Mouse (Mus musculus) limb, embryonic 14.5 days (tissue): ENCODE measurements at regions not wholly inside any gene's neighbourhood (a gene's known extent, or its start where the extent isn't known, plus 50 kb on each side); places are given as distances from the start of the nearest gene placed in this dataset.

ENCODE experiments used
- ATAC-seq: fragments of 200-750 bp; cut with Nextera tagmentation; 2 replicates; pipeline ENCODE4 v1.8.0; 2017; ENCODE audit warnings: low read depth, moderate number of reproducible peaks, moderate TSS enrichment; ENCODE audit not compliant: low FRiP score
- DNase-seq: peaks from one replicate; pipeline ENCODE4 v3.0.0-alpha.2; 2015; ENCODE audit warnings: low spot score
- H3K27ac ChIP-seq: fragments of 300-500 bp; sonication (generic); replicated peaks from 2 replicates; pipeline ENCODE4 v1.5.1; 2014; ENCODE audit warnings: low read depth, mild to moderate bottlenecking, low read length, moderate library complexity, mixed read lengths
- H3K27me3 ChIP-seq: fragments of 300-500 bp; sonication (generic); 2 replicates; pipeline ENCODE4 v1.6.1; 2014; ENCODE audit warnings: low read length, mixed read lengths; ENCODE audit not compliant: control insufficient read depth, insufficient read depth
- H3K36me3 ChIP-seq: fragments of 300-500 bp; sonication (generic); 2 replicates; pipeline ENCODE4 v1.6.1; 2014; ENCODE audit warnings: mild to moderate bottlenecking, low read length, moderate library complexity, mixed read lengths; ENCODE audit not compliant: control insufficient read depth, insufficient read depth
- H3K4me1 ChIP-seq: fragments of 300-500 bp; sonication (generic); 2 replicates; pipeline ENCODE4 v1.6.1; 2014; ENCODE audit warnings: antibody characterized with exemption, low read length, mixed read lengths; ENCODE audit not compliant: control insufficient read depth, insufficient read depth
- H3K4me2 ChIP-seq: fragments of 300-500 bp; sonication (generic); replicated peaks from 2 replicates; pipeline ENCODE4 v1.6.1; 2014; ENCODE audit warnings: low read depth, mild to moderate bottlenecking, low read length, moderate library complexity; ENCODE audit not compliant: severe bottlenecking
- H3K4me3 ChIP-seq: fragments of 300-500 bp; sonication (generic); replicated peaks from 2 replicates; pipeline ENCODE4 v1.5.1; 2014; ENCODE audit warnings: low read length
- H3K9ac ChIP-seq: fragments of 300-500 bp; sonication (generic); 2 replicates; pipeline ENCODE4 v1.6.1; 2014; ENCODE audit warnings: mild to moderate bottlenecking, low read depth, low read length, moderate library complexity; ENCODE audit not compliant: severe bottlenecking
- H3K9me3 ChIP-seq: fragments of 300-500 bp; sonication (generic); 2 replicates; pipeline ENCODE4 v1.6.1; 2016; ENCODE audit warnings: low read length; ENCODE audit not compliant: control insufficient read depth
- POLR2A ChIP-seq: fragments of 200-500 bp; IDR thresholded peaks from 2 replicates; pipeline ENCODE4 v1.8.0; 2012; ENCODE audit warnings: inconsistent platforms, mild to moderate bottlenecking, moderate library complexity, borderline replicate concordance; ENCODE audit not compliant: insufficient read depth, insufficient read length; ENCODE audit errors: extremely low read depth
- WGBS: fragments of 180-500 bp; shearing (Covaris S2); extraction: QIAGEN DNeasy Blood & Tissue Kit; methylation state at CpG from one replicate; pipeline ENCODE4 v1.1.7; 2014; 5-methylcytosine and 5-hydroxymethylcytosine counted together

GRCm38 (mm10) chr4:95388556-95388955 is 168.8 kb upstream of the Fggy start:
- H3K36me3 ChIP-seq, result no peaks in the 10 kb centered on the region
- H3K4me3 ChIP-seq, result no peak overlapping the region
- DNase-seq (no peak), ATAC-seq (no peak)
- 59% methylated on average over 3 of the region's 3 CpGs for WGBS
- peaks cover 22% of the 10 kb centered on the region for H3K4me1 ChIP-seq
- H3K27ac ChIP-seq, result no peak overlapping the region
- no peaks in the 10 kb centered on the region for H3K27me3 ChIP-seq
- no peak overlapping the region for H3K9ac ChIP-seq
- H3K9me3 ChIP-seq, result no peaks in the 10 kb centered on the region
- TF ChIP-seq POLR2A, result no peak
- H3K4me2 ChIP-seq, result no peak overlapping the region

GRCm38 (mm10) chr4:95389647-95390046 is 167.7 kb upstream of the Fggy start:
- no peak overlapping the region for H3K9ac ChIP-seq
- WGBS, result 23% methylated on average over 2 of the region's 2 CpGs
- TF ChIP-seq POLR2A, result no peak
- no peaks in the 10 kb centered on the region for H3K27me3 ChIP-seq
- H3K4me2 ChIP-seq, result 0 out of 2 replicates have a peak overlapping the region, but pooled peaks have one; percentile 8
- H3K36me3 ChIP-seq, result no peaks in the 10 kb centered on the region
- H3K9me3 ChIP-seq, result no peaks in the 10 kb centered on the region
- H3K4me1 ChIP-seq, result peaks cover 22% of the 10 kb centered on the region
- peak; percentile 76 for DNase-seq
- H3K27ac ChIP-seq, result no peak overlapping the region
- ATAC-seq, result peak; percentile 47; the same call in 1 of the 2 replicates
- no peak overlapping the region for H3K4me3 ChIP-seq

- Histone ChIP-seq H3K27me3 (no peaks in the 10 kb centered on the region), H3K9ac (no peak overlapping the region), H3K4me1 (peaks cover 20% of the 10 kb centered on the region), H3K4me2 (no peak overlapping the region), H3K4me3 (no peak overlapping the region), H3K27ac (no peak overlapping the region), H3K36me3 (no peaks in the 10 kb centered on the region), H3K9me3 (no peaks in the 10 kb centered on the region)
- no peak for DNase-seq
- no peak for TF ChIP-seq POLR2A
- ATAC-seq, result no peak
Measured at GRCm38 (mm10) chr4:95390549-95390948, 166.8 kb upstream of the Fggy start.

GRCm38 (mm10) chr4:95395746-95396145 is 161.6 kb upstream of the Fggy start:
- Histone ChIP-seq H3K9ac (no peak overlapping the region), H3K4me3 (no peak overlapping the region), H3K36me3 (no peaks in the 10 kb centered on the region), H3K27ac (no peak overlapping the region), H3K4me2 (no peak overlapping the region), H3K4me1 (no peaks in the 10 kb centered on the region), H3K27me3 (no peaks in the 10 kb centered on the region), H3K9me3 (no peaks in the 10 kb centered on the region)
- ATAC-seq (no peak), DNase-seq (no peak)
- WGBS, result 94% methylated on average over 3 of the region's 3 CpGs
- TF ChIP-seq POLR2A, result no peak

- Histone ChIP-seq H3K4me2 (no peak overlapping the region), H3K4me3 (no peak overlapping the region), H3K36me3 (no peaks in the 10 kb centered on the region), H3K27ac (no peak overlapping the region), H3K9ac (no peak overlapping the region), H3K9me3 (no peaks in the 10 kb centered on the region), H3K4me1 (no peaks in the 10 kb centered on the region), H3K27me3 (no peaks in the 10 kb centered on the region)
- TF ChIP-seq POLR2A, result no peak
- ATAC-seq (no peak), DNase-seq (no peak)
Measured at GRCm38 (mm10) chr4:95398301-95398700, 159.0 kb upstream of the Fggy start.

- no peaks in the 10 kb centered on the region for H3K4me1 ChIP-seq
- H3K9me3 ChIP-seq, result no peaks in the 10 kb centered on the region
- no peak overlapping the region for H3K4me2 ChIP-seq
- TF ChIP-seq POLR2A, result no peak
- H3K4me3 ChIP-seq, result no peak overlapping the region
- no peak overlapping the region for H3K9ac ChIP-seq
- DNase-seq (no peak), ATAC-seq (no peak)
- 87% methylated on average over 6 of the region's 6 CpGs for WGBS
- H3K27me3 ChIP-seq, result no peaks in the 10 kb centered on the region
- no peaks in the 10 kb centered on the region for H3K36me3 ChIP-seq
- no peak overlapping the region for H3K27ac ChIP-seq
Measured at GRCm38 (mm10) chr4:95402273-95402672, 155.0 kb upstream of the Fggy start.
